Mouse (Mus musculus) stomach, postnatal 0 days (tissue): Measurements from ENCODE around the gene Tunar. TPM values are rescaled to one million over a fixed set of nuclear protein-coding genes. Genes with fewer than 3 reads are reported as not detected.

ENCODE experiments used
- ATAC-seq: fragments of 200-750 bp; cut with Nextera tagmentation; 2 replicates; pipeline ENCODE4 v1.8.0; 2017; ENCODE audit not compliant: low FRiP score, low TSS enrichment
- DNase-seq: peaks from one replicate; pipeline ENCODE4 v3.0.0-alpha.2; 2016; ENCODE audit warnings: low spot score
- H3K27ac ChIP-seq: fragments of 300-500 bp; sonication (generic); replicated peaks from 2 replicates; pipeline ENCODE4 v1.5.1; 2014; ENCODE audit warnings: mild to moderate bottlenecking, control low read depth
- H3K27me3 ChIP-seq: fragments of 300-500 bp; sonication (generic); 2 replicates; pipeline ENCODE4 v1.6.1; 2014; ENCODE audit warnings: low read length; ENCODE audit not compliant: control insufficient read depth, insufficient read depth
- H3K36me3 ChIP-seq: fragments of 300-500 bp; sonication (generic); 2 replicates; pipeline ENCODE4 v1.6.1; 2014; ENCODE audit warnings: low read length, mixed read lengths; ENCODE audit not compliant: control insufficient read depth, insufficient read depth
- H3K4me1 ChIP-seq: fragments of 300-500 bp; sonication (generic); replicated peaks from 2 replicates; pipeline ENCODE4 v1.6.1; 2014; ENCODE audit warnings: antibody characterized with exemption; ENCODE audit not compliant: control insufficient read depth, insufficient read depth
- H3K4me2 ChIP-seq: fragments of 300-500 bp; sonication (generic); replicated peaks from 2 replicates; pipeline ENCODE4 v1.6.1; 2014; ENCODE audit warnings: low read depth, mild to moderate bottlenecking, control low read depth, moderate library complexity
- H3K4me3 ChIP-seq: fragments of 300-500 bp; sonication (generic); 2 replicates; pipeline ENCODE4 v1.5.1; 2014; ENCODE audit warnings: low read depth, low read length, control low read depth
- H3K9ac ChIP-seq: fragments of 300-500 bp; sonication (generic); 2 replicates; pipeline ENCODE4 v1.6.1; 2014; ENCODE audit warnings: mild to moderate bottlenecking, low read length, control low read depth, mixed read lengths
- H3K9me3 ChIP-seq: fragments of 300-500 bp; sonication (generic); 2 replicates; pipeline ENCODE4 v1.6.1; 2016; ENCODE audit warnings: low read length; ENCODE audit not compliant: control insufficient read depth
- CTCF ChIP-seq: IDR thresholded peaks from 2 replicates; pipeline ENCODE4 v1.5.1; 2016; ENCODE audit warnings: antibody characterized with exemption, low read depth, mild to moderate bottlenecking, moderate library complexity
- EP300 ChIP-seq: optimal IDR thresholded peaks from 2 replicates; pipeline ENCODE3; 2016; ENCODE audit warnings: antibody characterized with exemption
- WGBS: fragments of 180-500 bp; shearing (Covaris S2); extraction: QIAGEN DNeasy Blood & Tissue Kit; methylation state at CpG from one replicate; pipeline ENCODE4 v1.1.7; 2014; 5-methylcytosine and 5-hydroxymethylcytosine counted together
- polyA plus RNA-seq: library from polyadenylated mRNA; unstranded; fragments of >200 nt; fragmentation: Nextera tagmentation; extraction: Ambion mirVana; gene quantifications from 2 replicates; pipeline ENCODE4 v1.2.1, GENCODE M21; 2015

The Tunar gene
- polyA plus RNA-seq, 1 experiment from 2014 or later = 0.06 TPM

DNA sequence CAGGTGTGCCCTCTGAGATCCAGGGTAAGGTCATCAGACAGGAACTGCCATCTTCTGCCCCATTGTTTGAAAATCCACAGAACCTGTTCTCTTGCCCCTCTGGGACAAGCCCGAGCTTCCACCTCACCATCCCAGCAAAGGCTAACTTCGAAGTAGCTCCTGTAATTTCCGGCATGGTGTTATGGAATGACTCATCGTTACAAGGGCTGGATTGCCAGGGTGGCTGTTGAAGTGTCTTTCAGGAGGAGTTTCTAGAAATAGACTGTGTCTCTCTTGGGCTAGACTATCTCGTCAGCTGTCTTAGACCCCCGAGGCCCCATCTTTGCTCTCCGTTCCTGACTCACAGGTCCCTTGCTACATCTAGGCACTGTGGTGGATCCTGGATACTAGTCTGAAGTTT lies 10.8 kb downstream of the Tunar start:
- no peak overlapping the region for H3K9ac ChIP-seq
- DNase-seq (no peak), ATAC-seq (no peak)
- H3K4me1 ChIP-seq = no peaks in the 10 kb centered on the region
- no peak overlapping the region for H3K4me3 ChIP-seq
- H3K36me3 ChIP-seq = no peaks in the 10 kb centered on the region
- H3K27ac ChIP-seq = no peak overlapping the region
- WGBS = 65% methylated on average over 7 of the region's 7 CpGs
- H3K4me2 ChIP-seq = no peak overlapping the region
- no peaks in the 10 kb centered on the region for H3K9me3 ChIP-seq
- no peaks in the 10 kb centered on the region for H3K27me3 ChIP-seq
- TF ChIP-seq EP300 (no peak), CTCF (no peak)

DNA sequence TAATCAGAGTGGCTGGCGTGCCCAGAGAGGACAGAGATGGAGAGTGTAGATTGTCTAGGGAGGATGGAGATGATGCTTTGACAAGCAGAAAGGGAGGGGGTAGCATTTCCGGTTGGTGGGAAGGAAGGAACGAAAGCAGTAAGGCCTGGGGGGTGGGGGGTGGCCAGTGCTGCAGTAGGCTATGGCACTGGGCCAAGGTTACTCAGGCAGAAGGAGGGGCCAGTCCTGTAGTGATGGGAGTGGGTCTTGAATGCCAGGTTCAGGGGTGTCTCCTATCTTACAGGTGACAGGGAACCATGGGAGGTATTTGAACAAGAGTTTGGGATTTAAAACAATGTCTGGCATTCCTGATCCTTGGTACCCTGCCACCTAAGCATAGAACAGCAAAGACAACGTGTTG lies 13.2 kb downstream of the Tunar start:
- Histone ChIP-seq H3K9me3 (no peaks in the 10 kb centered on the region), H3K4me1 (no peaks in the 10 kb centered on the region), H3K27ac (no peak overlapping the region), H3K4me2 (no peak overlapping the region), H3K9ac (no peak overlapping the region), H3K27me3 (no peaks in the 10 kb centered on the region), H3K36me3 (no peaks in the 10 kb centered on the region), H3K4me3 (no peak overlapping the region)
- TF ChIP-seq EP300 (no peak), CTCF (no peak)
- DNase-seq (no peak), ATAC-seq (no peak)
- 48% methylated on average over 4 of the region's 4 CpGs for WGBS

DNA sequence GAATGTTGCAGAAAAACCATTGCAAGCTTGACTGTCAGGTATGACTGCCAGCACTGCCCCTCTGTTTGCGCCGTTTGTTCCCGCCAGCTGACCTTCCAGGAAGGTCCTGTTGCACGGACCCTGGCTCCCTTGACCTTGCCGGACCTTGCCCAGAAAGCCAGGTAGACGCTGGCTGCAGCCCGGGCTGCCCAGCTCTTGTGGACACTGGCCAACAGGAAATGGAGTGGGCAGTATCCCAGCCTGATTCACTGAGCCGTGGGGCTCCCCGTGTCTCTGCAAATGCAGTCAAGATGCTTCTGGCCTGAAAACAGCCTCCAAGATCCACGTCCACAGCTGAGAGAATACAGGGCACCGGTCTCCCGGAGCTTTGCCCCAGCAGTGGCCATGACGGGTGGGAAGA lies 13.6 kb downstream of the Tunar start:
- WGBS = 72% methylated on average over 13 of the region's 13 CpGs
- Histone ChIP-seq H3K36me3 (no peaks in the 10 kb centered on the region), H3K27ac (no peak overlapping the region), H3K4me2 (no peak overlapping the region), H3K4me1 (no peaks in the 10 kb centered on the region), H3K4me3 (no peak overlapping the region), H3K9ac (no peak overlapping the region), H3K27me3 (no peaks in the 10 kb centered on the region), H3K9me3 (no peaks in the 10 kb centered on the region)
- DNase-seq = no peak
- TF ChIP-seq CTCF = no peak
- no peak for TF ChIP-seq EP300
- no peak for ATAC-seq

DNA sequence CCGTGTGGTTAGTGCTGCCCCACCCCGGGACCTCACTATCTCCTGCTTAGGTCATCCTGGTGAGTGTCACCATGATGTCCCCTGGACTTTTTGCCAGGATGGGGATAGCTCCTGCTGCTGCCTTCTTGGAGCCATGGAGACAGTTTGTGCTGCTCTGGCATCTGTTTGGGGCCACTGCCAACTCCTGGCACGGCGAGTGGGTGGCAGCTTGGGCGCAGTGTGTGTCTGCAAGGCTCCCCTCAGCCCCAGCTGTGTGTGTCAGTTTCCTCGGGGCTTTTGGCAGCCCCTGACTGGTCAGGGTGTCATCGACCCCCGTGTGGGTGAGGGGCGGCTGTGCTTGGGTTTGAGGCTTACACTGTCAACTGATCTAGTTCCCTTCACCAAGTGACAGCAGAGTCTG lies 20.6 kb downstream of the Tunar start:
- Histone ChIP-seq H3K9ac (no peak overlapping the region), H3K4me3 (no peak overlapping the region), H3K27ac (no peak overlapping the region), H3K36me3 (no peaks in the 10 kb centered on the region), H3K4me2 (no peak overlapping the region), H3K9me3 (no peaks in the 10 kb centered on the region), H3K27me3 (no peaks in the 10 kb centered on the region), H3K4me1 (no peaks in the 10 kb centered on the region)
- 74% methylated on average over 9 of the region's 9 CpGs for WGBS
- DNase-seq (no peak), ATAC-seq (no peak)
- TF ChIP-seq EP300 (no peak), CTCF (no peak)

DNA sequence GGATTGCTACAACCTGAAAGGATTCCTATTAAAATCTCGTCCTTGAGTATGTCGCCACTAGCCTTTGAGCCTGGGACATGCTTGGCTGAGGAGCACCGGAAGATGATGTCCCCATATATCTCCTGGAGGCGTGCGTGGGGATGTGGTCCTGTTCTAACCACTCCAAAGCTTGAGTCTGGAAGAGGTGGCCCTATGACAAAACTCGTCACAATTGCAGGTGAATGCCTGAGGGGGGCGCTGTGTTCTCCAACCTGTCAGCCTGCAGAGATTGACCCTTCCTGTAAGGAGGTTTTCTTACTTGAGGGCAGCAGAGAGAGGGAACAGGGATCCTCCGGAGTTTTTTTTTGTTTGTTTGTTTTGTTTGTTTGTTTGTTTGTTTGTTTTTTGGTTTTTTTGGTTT lies 21.1 kb downstream of the Tunar start:
- H3K4me3 ChIP-seq = no peak overlapping the region
- no peak for TF ChIP-seq CTCF
- TF ChIP-seq EP300 = no peak
- WGBS = 85% methylated on average over 8 of the region's 8 CpGs

GRCm38 (mm10) chr12:105356781-105357180 lies 23.1 kb downstream of the Tunar start:
- WGBS = 85% methylated on average over 13 of the region's 13 CpGs
- H3K9ac ChIP-seq = no peak overlapping the region
- no peak overlapping the region for H3K4me3 ChIP-seq
- no peak for ATAC-seq
- no peaks in the 10 kb centered on the region for H3K9me3 ChIP-seq
- no peaks in the 10 kb centered on the region for H3K4me1 ChIP-seq
- no peak for TF ChIP-seq CTCF
- no peak for TF ChIP-seq EP300
- no peaks in the 10 kb centered on the region for H3K36me3 ChIP-seq
- H3K4me2 ChIP-seq = no peak overlapping the region
- no peak for DNase-seq
- H3K27me3 ChIP-seq = no peaks in the 10 kb centered on the region
- H3K27ac ChIP-seq = no peak overlapping the region

More for the DNA sequence above, 21.1 kb downstream of the Tunar start:
- Histone ChIP-seq H3K9me3 (no peaks in the 10 kb centered on the region), H3K27ac (no peak overlapping the region), H3K4me1 (no peaks in the 10 kb centered on the region), H3K4me2 (no peak overlapping the region), H3K27me3 (no peaks in the 10 kb centered on the region), H3K9ac (no peak overlapping the region), H3K36me3 (no peaks in the 10 kb centered on the region)
- ATAC-seq (no peak), DNase-seq (no peak)
